Mouse (Mus musculus) E14TG2a.4 (cell line): ENCODE data around the gene Nme6.

Experiments
- CTCF ChIP-seq: conservative IDR thresholded peaks from 2 replicates; pipeline ENCODE4 v1.5.1; 2014; ENCODE audit warnings: low read length
- NANOG ChIP-seq: IDR thresholded peaks from 2 replicates; pipeline ENCODE4 v1.6.1; 2014; ENCODE audit warnings: borderline replicate concordance, low read length, mixed read lengths
- POU5F1 ChIP-seq: IDR thresholded peaks from 2 replicates; pipeline ENCODE4 v1.6.1; 2014; ENCODE audit warnings: low read length, borderline replicate concordance

- TF ChIP-seq POU5F1 (no peak), CTCF (no peak), NANOG (no peak)
Measured at GRCm38 (mm10) chr9:109795221-109795620, 37.3 kb upstream of the Nme6 start.
